Comparison of ENCODE assay signal across 7 mouse cellular contexts in genomic region chr6:97178491-97179366, GRCm38 (mm10). TPM values are rescaled to one million over a fixed set of nuclear protein-coding genes. Genes with fewer than 3 reads are reported as not detected.
DNase-seq lines count a peak whose midpoint lies in the region; ATAC-seq lines count a peak whose summit lies in the region.

Tmf1 (minus strand) TSS chr6:97179122.

- DNase-seq in adrenal gland, adult 18-20 months (ENCODE audit: low spot score in 2 of 2), result peak; percentile 95
- DNase-seq in embryo, embryonic 11 days, result peak; percentile 98
- DNase-seq in gastrocnemius, postnatal 36 days, result peak; percentile 90 to 94
- peak; percentile 97 for DNase-seq in left cerebral cortex, postnatal 25 days (ENCODE audit: low spot score in 2 of 2)
- peak; percentile 95 for DNase-seq in midbrain, embryonic 10.5 days (ENCODE audit: low spot score)
- DNase-seq in right cerebral cortex, postnatal 4 days, result peak; percentile 96

- no peaks in the 10 kb centered on the region; the same call in 1 of the 2 replicates for H3K36me3 ChIP-seq in intestine, embryonic 15.5 days
- H3K36me3 ChIP-seq in midbrain, embryonic 10.5 days, result peaks cover 38% of the 10 kb centered on the region

- intact Hi-C loops in gastrocnemius, postnatal 36 days (cut with DNase I), result loop anchor here (10.0 kb wide), 1 partner anchor 236 kb away; no protein-coding TSS in a partner anchor
- intact Hi-C loops in left cerebral cortex, postnatal 25 days (cut with DNase I), result loop anchor here (2.0 kb wide), 1 partner anchor 26 kb away; the partner anchor contains the start of gene Uba3

- no peaks in the 10 kb centered on the region for H3K27me3 ChIP-seq in intestine, embryonic 15.5 days (replicated peaks)
- no peaks in the 10 kb centered on the region for H3K27me3 ChIP-seq in midbrain, embryonic 10.5 days (ENCODE audit: low read depth, poor library complexity, severe bottlenecking)

- H3K9ac ChIP-seq in intestine, embryonic 15.5 days, result peak within 1 kb of the TSS; percentile 93

- peak within 1 kb of the TSS; percentile 68 for H3K4me2 ChIP-seq in intestine, embryonic 15.5 days (replicated peaks)

- 0 out of 2 replicates have a peak, but pooled peaks cover 6% of the 10 kb centered on the region for H3K4me1 ChIP-seq in intestine, embryonic 15.5 days (replicated peaks)
- peaks cover 43% of the 10 kb centered on the region for H3K4me1 ChIP-seq in midbrain, embryonic 10.5 days

- ATAC-seq in intestine, embryonic 15.5 days, result peak; percentile 99

- peak within 1 kb of the TSS; percentile 82 for H3K27ac ChIP-seq in intestine, embryonic 15.5 days
- peak within 1 kb of the TSS; percentile 94 for H3K27ac ChIP-seq in midbrain, embryonic 10.5 days (replicated peaks)

- WGBS in intestine, embryonic 15.5 days, result under 1% methylated on average over 80 of the region's 80 CpGs
- under 1% methylated on average over 80 of the region's 80 CpGs for WGBS in midbrain, embryonic 10.5 days

- H3K4me3 ChIP-seq in intestine, embryonic 15.5 days (replicated peaks), result peak within 1 kb of the TSS; percentile 76
- peak within 1 kb of the TSS; percentile 73 for H3K4me3 ChIP-seq in midbrain, embryonic 10.5 days

- no peaks in the 10 kb centered on the region for H3K9me3 ChIP-seq in intestine, embryonic 15.5 days
- no peaks in the 10 kb centered on the region for H3K9me3 ChIP-seq in midbrain, embryonic 10.5 days (replicated peaks)

RNA-seq across cellular contexts. Expression of gene Tmf1, which starts in this region (rescaled TPM):
- total RNA-seq in adrenal gland, adult 18-20 months (2021), result 10 to 100 TPM; 45.6 to 59.7 TPM
- 10 to 100 TPM; 37.4 to 42.6 TPM for total RNA-seq in gastrocnemius, postnatal 36 days (2021)
- 30.9 and 37.6 TPM in 2 replicates for polyA plus RNA-seq in intestine, embryonic 15.5 days (2015; fragmentation: Nextera tagmentation; extraction: Ambion mirVana)
- total RNA-seq in left cerebral cortex, postnatal 25 days (2021), result 10 to 100 TPM; 50.0 to 54.9 TPM
- polyA plus RNA-seq in midbrain, embryonic 10.5 days (2016; fragmentation: Nextera tagmentation; extraction: Ambion mirVana), result 24.1 and 28.8 TPM in 2 replicates

Comparison
In these comparisons a context has a peak if more than half of its experiments do, and no peak if none do; other contexts are left out.
1. Peak in every context shown above with its lines: DNase-seq, ATAC-seq, H3K4me3 ChIP-seq and H3K27ac ChIP-seq.